Mouse (Mus musculus) limb, embryonic 12.5 days (tissue): ENCODE data around the gene Commd7. TPM values are rescaled to one million over a fixed set of nuclear protein-coding genes. Genes with fewer than 3 reads are reported as not detected.

Experiments
- ATAC-seq: fragments of 200-750 bp; cut with Nextera tagmentation; 2 replicates; pipeline ENCODE4 v1.8.0; 2017; ENCODE audit warnings: low read depth, moderate TSS enrichment; ENCODE audit not compliant: insufficient number of reproducible peaks, insufficient read depth, low FRiP score, low TSS enrichment
- H3K27ac ChIP-seq: fragments of 300-500 bp; sonication (generic); 2 replicates; pipeline ENCODE4 v1.5.1; 2016; ENCODE audit warnings: mild to moderate bottlenecking, moderate library complexity
- H3K27me3 ChIP-seq: fragments of 300-500 bp; sonication (generic); 2 replicates; pipeline ENCODE4 v1.6.1; 2016; ENCODE audit warnings: mild to moderate bottlenecking, moderate library complexity
- H3K36me3 ChIP-seq: fragments of 300-500 bp; sonication (generic); 2 replicates; pipeline ENCODE4 v1.6.1; 2016; ENCODE audit warnings: mild to moderate bottlenecking, moderate library complexity
- H3K4me1 ChIP-seq: fragments of 300-500 bp; sonication (generic); replicated peaks from 2 replicates; pipeline ENCODE4 v1.6.1; 2016
- H3K4me2 ChIP-seq: fragments of 300-500 bp; sonication (generic); 2 replicates; pipeline ENCODE4 v1.6.1; 2016; ENCODE audit warnings: mild to moderate bottlenecking, moderate library complexity
- H3K4me3 ChIP-seq: fragments of 300-500 bp; sonication (generic); replicated peaks from 2 replicates; pipeline ENCODE4 v1.5.1; 2016; ENCODE audit warnings: mild to moderate bottlenecking
- H3K9ac ChIP-seq: fragments of 300-500 bp; sonication (generic); replicated peaks from 2 replicates; pipeline ENCODE4 v1.6.1; 2016; ENCODE audit warnings: mild to moderate bottlenecking, moderate library complexity
- H3K9me3 ChIP-seq: fragments of 300-500 bp; sonication (generic); 2 replicates; pipeline ENCODE4 v1.6.1; 2016; ENCODE audit warnings: mild to moderate bottlenecking, moderate library complexity
- WGBS: fragments of 180-500 bp; shearing (Covaris S2); methylation state at CpG from one replicate; pipeline ENCODE4 v1.1.7; 2016; 5-methylcytosine and 5-hydroxymethylcytosine counted together
- polyA plus RNA-seq: library from polyadenylated mRNA; unstranded; fragments of >200 nt; fragmentation: Nextera tagmentation; extraction: Ambion mirVana; gene quantifications from 2 replicates; pipeline ENCODE4 v1.2.1, GENCODE M21; 2016

The Commd7 gene
- polyA plus RNA-seq, 1 experiment from 2014 or later = 70.3 TPM

GRCm38 (mm10) chr2:153568541-153568940 lies 64.0 kb downstream of the Commd7 start:
- Histone ChIP-seq H3K4me1 (no peaks in the 10 kb centered on the region), H3K27me3 (no peaks in the 10 kb centered on the region), H3K4me2 (no peak overlapping the region), H3K27ac (no peak overlapping the region), H3K36me3 (no peaks in the 10 kb centered on the region), H3K9me3 (no peaks in the 10 kb centered on the region), H3K4me3 (no peak overlapping the region), H3K9ac (no peak overlapping the region)
- ATAC-seq = no peak
- 90% methylated on average over 6 of the region's 6 CpGs for WGBS

GRCm38 (mm10) chr2:153568013-153568412 lies 64.6 kb downstream of the Commd7 start:
- no peaks in the 10 kb centered on the region for H3K9me3 ChIP-seq
- no peaks in the 10 kb centered on the region for H3K4me1 ChIP-seq
- no peaks in the 10 kb centered on the region for H3K36me3 ChIP-seq
- no peak overlapping the region for H3K27ac ChIP-seq
- H3K4me3 ChIP-seq = no peak overlapping the region
- H3K4me2 ChIP-seq = no peak overlapping the region
- H3K27me3 ChIP-seq = no peaks in the 10 kb centered on the region
- H3K9ac ChIP-seq = no peak overlapping the region
- no peak for ATAC-seq
- WGBS = 74% methylated on average over 4 of the region's 4 CpGs

Other genes with a start within 250 kb of the Commd7 start
- not detected in 2 replicates for gene 4930404H24Rik, start 140.0 kb downstream of the Commd7 start, polyA plus RNA-seq
- gene Nol4l, start 102.8 kb downstream of the Commd7 start, polyA plus RNA-seq = 12.5 and 12.6 TPM in 2 replicates
- gene Dnmt3b, start 16.7 kb upstream of the Commd7 start, polyA plus RNA-seq = 15.7 and 17.0 TPM in 2 replicates
- gene Dnmt3c, start 63.9 kb upstream of the Commd7 start, polyA plus RNA-seq = not detected in 2 replicates
- gene Mapre1, start 108.5 kb upstream of the Commd7 start, polyA plus RNA-seq = 234 and 249 TPM in 2 replicates
- 0.14 TPM in 1 of 2 replicates, not detected in the other for gene Efcab8, start 147.2 kb upstream of the Commd7 start, polyA plus RNA-seq
- not detected in 2 replicates for gene Sun5, start 238.3 kb upstream of the Commd7 start, polyA plus RNA-seq
- gene Bpifb2, start 242.3 kb upstream of the Commd7 start, polyA plus RNA-seq = not detected in 2 replicates